8 mouse cellular contexts compared by ENCODE assay signal in the genomic region with DNA sequence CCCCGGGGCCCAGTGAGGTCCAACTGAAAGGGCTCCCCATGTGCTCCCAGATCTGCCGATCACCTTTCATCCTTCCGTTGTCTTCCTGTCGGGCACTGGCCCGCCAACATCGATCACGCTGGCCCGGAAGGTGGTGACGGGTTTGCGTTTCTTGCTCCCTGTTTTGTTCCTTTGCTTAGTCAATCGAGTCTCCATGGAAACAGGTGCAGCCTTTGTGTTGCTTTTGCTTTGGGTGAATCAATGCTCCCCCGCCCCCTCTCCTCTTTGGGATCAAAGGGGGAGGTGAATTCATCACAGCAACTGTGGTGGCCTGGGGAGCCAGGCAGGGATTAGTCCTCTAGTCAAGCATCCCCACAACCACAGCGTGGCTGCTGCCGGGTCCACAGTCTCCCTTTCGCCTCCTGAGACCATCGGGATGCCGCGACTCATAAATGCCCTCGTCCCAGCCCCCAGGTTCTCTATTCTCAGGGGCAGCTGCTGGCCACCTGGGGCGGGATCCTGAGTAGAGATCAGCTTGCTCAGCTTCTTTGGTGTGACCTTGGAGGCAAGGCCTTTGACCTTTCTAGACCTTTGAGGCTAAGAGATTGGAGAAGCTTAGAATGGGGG. TPM values are rescaled to one million over a fixed set of nuclear protein-coding genes. Genes with fewer than 3 reads are reported as not detected.
DNase-seq lines count a peak whose midpoint lies in the region; ATAC-seq lines count a peak whose summit lies in the region.

No protein-coding gene starts in this region.

- H3K27ac ChIP-seq in hindbrain, embryonic 15.5 days (replicated peaks), result peak overlapping the region; percentile 84
- H3K27ac ChIP-seq in midbrain, embryonic 12.5 days (replicated peaks), result peak overlapping the region; percentile 94

- peak overlapping the region; percentile 43 for H3K4me2 ChIP-seq in hindbrain, embryonic 15.5 days
- H3K4me2 ChIP-seq in midbrain, embryonic 12.5 days (replicated peaks), result peak overlapping the region; percentile 49

- H3K4me1 ChIP-seq in hindbrain, embryonic 15.5 days (replicated peaks), result peaks cover 46% of the 10 kb centered on the region
- peaks cover 59% of the 10 kb centered on the region for H3K4me1 ChIP-seq in midbrain, embryonic 12.5 days

- no peaks in the 10 kb centered on the region for H3K27me3 ChIP-seq in hindbrain, embryonic 15.5 days
- H3K27me3 ChIP-seq in midbrain, embryonic 12.5 days, result peaks cover 9% of the 10 kb centered on the region

- peak; percentile 65 for DNase-seq in layer of hippocampus, adult 11-12 months (ENCODE audit: low spot score)
- no peak for DNase-seq in layer of hippocampus, adult 9-10 months (ENCODE audit: low spot score)
- peak; percentile 95 for DNase-seq in embryo, embryonic 10.5 days (ENCODE audit: low spot score)
- no peak for DNase-seq in lung, postnatal 36 days
- no peak for DNase-seq in gastrocnemius, postnatal 25 days

- H3K4me3 ChIP-seq in hindbrain, embryonic 15.5 days, result no peak overlapping the region
- peak overlapping the region; percentile 5; the same call in 1 of the 2 replicates for H3K4me3 ChIP-seq in midbrain, embryonic 12.5 days

- H3K9ac ChIP-seq in hindbrain, embryonic 15.5 days, result no peak overlapping the region
- peak overlapping the region; percentile 43; the same call in 1 of the 2 replicates for H3K9ac ChIP-seq in midbrain, embryonic 12.5 days (replicated peaks)

- H3K36me3 ChIP-seq in hindbrain, embryonic 15.5 days, result no peaks in the 10 kb centered on the region
- H3K36me3 ChIP-seq in midbrain, embryonic 12.5 days, result no peaks in the 10 kb centered on the region; the same call in 1 of the 2 replicates

- WGBS in hindbrain, embryonic 15.5 days, result 4% methylated on average over 20 of the region's 20 CpGs
- 4% methylated on average over 20 of the region's 20 CpGs for WGBS in midbrain, embryonic 12.5 days

- no peaks in the 10 kb centered on the region for H3K9me3 ChIP-seq in hindbrain, embryonic 15.5 days
- H3K9me3 ChIP-seq in midbrain, embryonic 12.5 days, result no peaks in the 10 kb centered on the region

- ATAC-seq in hindbrain, embryonic 15.5 days (ENCODE audit: low FRiP score, low read depth), result peak; percentile 59
- peak; percentile 70 for ATAC-seq in midbrain, embryonic 12.5 days (ENCODE audit: low FRiP score, low read depth)
- no peak for ATAC-seq in megakaryocyte-erythroid progenitor cell, adult 5-6 weeks (replicated peaks; ENCODE audit: low FRiP score, low TSS enrichment, poor library complexity, severe bottlenecking)

RNA-seq across cellular contexts. Expression of gene Cuedc1, which starts 41.5 kb away (rescaled TPM):
- 46.3 and 49.7 TPM in 2 replicates for polyA plus RNA-seq in hindbrain, embryonic 15.5 days (2015; fragmentation: Nextera tagmentation; extraction: Ambion mirVana)
- 40.5 and 45.7 TPM in 2 replicates for polyA plus RNA-seq in midbrain, embryonic 12.5 days (2016; fragmentation: Nextera tagmentation; extraction: Ambion mirVana)
- 10 to 100 TPM; 76.3 to 78.6 TPM for total RNA-seq in gastrocnemius, postnatal 25 days (2021)
- 1.7 and 2.3 TPM in 2 replicates for total RNA-seq in megakaryocyte-erythroid progenitor cell, adult 5-6 weeks (2014; fragmentation: Nextera tagmentation)
- 0.19 and 2.8 TPM in 2 replicates for total RNA-seq in megakaryocyte-erythroid progenitor cell, adult 5-6 weeks (2017)

Comparison
In these comparisons a context has a peak if more than half of its experiments do, and no peak if none do; other contexts are left out.
1. DNase-seq: peak in layer of hippocampus, adult 11-12 months (single experiment) and embryo, embryonic 10.5 days (single experiment); none in layer of hippocampus, adult 9-10 months (single experiment), lung, postnatal 36 days (single experiment) and gastrocnemius, postnatal 25 days (single experiment).
2. RNA of gene Cuedc1, which starts 41.5 kb away (total RNA-seq): 76.3 to 78.6 TPM in gastrocnemius, postnatal 25 days; 0.19 to 2.8 TPM in megakaryocyte-erythroid progenitor cell, adult 5-6 weeks; every median in the first group is over 10 times any median in the second.